Mouse (Mus musculus): ENCODE measurements at regions not wholly inside any gene's neighbourhood (a gene's known extent, or its start where the extent isn't known, plus 50 kb on each side); places are given as distances from the start of the nearest gene placed in this dataset.

GRCm38 (mm10) chr5:102257104-102257503 lies 187.4 kb upstream of the Wdfy3 start:
- Histone ChIP-seq H3K27me3 (ENCODE audit: control insufficient read depth, insufficient read depth, low read length) (no peaks in the 10 kb centered on the region), H3K4me3 (ENCODE audit: low read depth, low read length) (no peak overlapping the region), H3K36me3 (ENCODE audit: control insufficient read depth, insufficient read depth, low read length) (no peaks in the 10 kb centered on the region), H3K9me3 (ENCODE audit: control insufficient read depth, low read length) (no peaks in the 10 kb centered on the region), H3K27ac (ENCODE audit: low read depth, low read length) (no peak overlapping the region), H3K4me1 (replicated peaks; ENCODE audit: control insufficient read depth, insufficient read depth, low read length) (no peaks in the 10 kb centered on the region), H3K4me2 (replicated peaks; ENCODE audit: low read depth, low read length) (no peak overlapping the region), H3K9ac (ENCODE audit: low read depth, low read length) (no peak overlapping the region)
- DNase-seq (ENCODE audit: low spot score) (no peak), ATAC-seq (ENCODE audit: low FRiP score) (no peak)
- 98% methylated on average over 2 of the region's 2 CpGs for whole genome bisulfite sequencing

DNA sequence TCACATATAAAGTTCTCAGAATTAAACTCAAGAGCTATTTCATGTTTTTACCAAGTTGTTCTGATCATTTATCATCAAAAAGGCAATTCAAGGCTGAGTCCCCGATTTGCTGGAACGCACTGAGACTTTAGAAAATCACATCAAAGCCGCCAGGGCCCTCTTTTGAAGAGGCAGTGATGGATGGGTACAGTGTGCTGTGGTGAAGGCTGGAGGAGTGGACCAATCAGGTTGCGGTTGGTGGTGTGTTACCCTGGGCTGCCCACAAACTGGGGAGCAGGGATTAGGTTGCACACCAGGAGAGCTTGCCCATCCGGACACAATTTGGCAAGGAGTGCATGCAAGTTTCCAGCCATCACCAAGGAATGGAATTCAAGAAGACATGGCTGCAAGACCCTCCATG lies 191.9 kb upstream of the Wdfy3 start:
- no peak overlapping the region for H3K27ac ChIP-seq (ENCODE audit: low read depth, low read length)
- ATAC-seq (ENCODE audit: low FRiP score) (no peak), DNase-seq (ENCODE audit: low spot score) (no peak)
- no peak overlapping the region for H3K4me3 ChIP-seq (ENCODE audit: low read depth, low read length)
- H3K9ac ChIP-seq (ENCODE audit: low read depth, low read length) = no peak overlapping the region
- H3K36me3 ChIP-seq (ENCODE audit: control insufficient read depth, insufficient read depth, low read length) = no peaks in the 10 kb centered on the region
- no peak overlapping the region for H3K4me2 ChIP-seq (replicated peaks; ENCODE audit: low read depth, low read length)
- H3K9me3 ChIP-seq (ENCODE audit: control insufficient read depth, low read length) = no peaks in the 10 kb centered on the region
- WGBS = 79% methylated on average over 5 of the region's 5 CpGs
- no peaks in the 10 kb centered on the region for H3K27me3 ChIP-seq (ENCODE audit: control insufficient read depth, insufficient read depth, low read length)
- H3K4me1 ChIP-seq (replicated peaks; ENCODE audit: control insufficient read depth, insufficient read depth, low read length) = no peaks in the 10 kb centered on the region

DNA sequence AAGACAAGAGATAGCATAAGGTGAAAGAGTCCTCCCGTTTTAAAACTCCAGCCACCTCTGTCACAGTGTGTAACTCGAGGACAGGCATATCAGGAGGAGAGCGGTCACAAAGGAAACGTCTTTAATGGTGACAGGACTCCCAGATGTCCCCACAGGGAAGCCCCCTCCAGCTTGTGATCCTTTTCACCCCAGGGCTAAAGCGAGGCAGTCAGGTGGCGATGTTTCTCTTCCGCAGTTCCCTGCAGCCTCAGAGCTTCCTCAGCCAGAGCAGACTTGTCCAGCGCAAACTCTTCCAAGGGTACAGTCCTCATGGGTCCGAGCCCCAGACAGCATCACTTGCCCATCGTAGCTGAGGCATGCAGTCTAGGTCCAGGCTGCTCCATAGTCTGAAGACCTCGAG lies 196.7 kb upstream of the Wdfy3 start:
- Histone ChIP-seq H3K4me1 (replicated peaks; ENCODE audit: control insufficient read depth, insufficient read depth, low read length) (no peaks in the 10 kb centered on the region), H3K4me3 (ENCODE audit: low read depth, low read length) (no peak overlapping the region), H3K27ac (ENCODE audit: low read depth, low read length) (no peak overlapping the region), H3K27me3 (ENCODE audit: control insufficient read depth, insufficient read depth, low read length) (no peaks in the 10 kb centered on the region), H3K9me3 (ENCODE audit: control insufficient read depth, low read length) (no peaks in the 10 kb centered on the region), H3K36me3 (ENCODE audit: control insufficient read depth, insufficient read depth, low read length) (no peaks in the 10 kb centered on the region), H3K9ac (ENCODE audit: low read depth, low read length) (no peak overlapping the region), H3K4me2 (replicated peaks; ENCODE audit: low read depth, low read length) (no peak overlapping the region)
- DNase-seq (ENCODE audit: low spot score) (no peak), ATAC-seq (ENCODE audit: low FRiP score) (no peak)
- WGBS = 54% methylated on average over 11 of the region's 11 CpGs

DNA sequence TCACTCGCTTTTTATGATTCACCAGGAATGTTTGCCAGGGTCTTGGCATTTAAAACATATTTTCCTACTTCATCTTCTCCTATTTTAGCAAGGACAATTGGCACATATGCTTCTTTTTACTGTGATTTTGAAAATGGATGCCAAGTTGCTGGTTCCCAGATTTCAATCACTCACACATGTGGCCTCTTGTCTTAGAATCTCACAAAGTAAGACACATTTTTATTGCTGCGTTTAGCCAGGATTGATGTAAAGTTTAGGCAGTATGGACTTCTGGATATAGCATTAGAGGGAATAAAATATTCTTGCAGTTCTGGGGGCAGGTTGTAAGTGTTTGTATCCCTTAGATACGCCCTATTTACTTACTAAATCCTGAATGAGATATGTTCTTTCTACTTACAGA lies 197.4 kb upstream of the Wdfy3 start:
- H3K36me3 ChIP-seq (ENCODE audit: control insufficient read depth, insufficient read depth, low read length) = no peaks in the 10 kb centered on the region
- no peaks in the 10 kb centered on the region for H3K9me3 ChIP-seq (ENCODE audit: control insufficient read depth, low read length)
- no peak overlapping the region for H3K4me3 ChIP-seq (ENCODE audit: low read depth, low read length)
- no peak for ATAC-seq (ENCODE audit: low FRiP score)
- H3K27me3 ChIP-seq (ENCODE audit: control insufficient read depth, insufficient read depth, low read length) = no peaks in the 10 kb centered on the region
- no peaks in the 10 kb centered on the region for H3K4me1 ChIP-seq (replicated peaks; ENCODE audit: control insufficient read depth, insufficient read depth, low read length)
- no peak for DNase-seq (ENCODE audit: low spot score)
- no peak overlapping the region for H3K27ac ChIP-seq (ENCODE audit: low read depth, low read length)
- no peak overlapping the region for H3K4me2 ChIP-seq (replicated peaks; ENCODE audit: low read depth, low read length)
- 85% methylated on average over 3 of the region's 3 CpGs for WGBS
- no peak overlapping the region for H3K9ac ChIP-seq (ENCODE audit: low read depth, low read length)

DNA sequence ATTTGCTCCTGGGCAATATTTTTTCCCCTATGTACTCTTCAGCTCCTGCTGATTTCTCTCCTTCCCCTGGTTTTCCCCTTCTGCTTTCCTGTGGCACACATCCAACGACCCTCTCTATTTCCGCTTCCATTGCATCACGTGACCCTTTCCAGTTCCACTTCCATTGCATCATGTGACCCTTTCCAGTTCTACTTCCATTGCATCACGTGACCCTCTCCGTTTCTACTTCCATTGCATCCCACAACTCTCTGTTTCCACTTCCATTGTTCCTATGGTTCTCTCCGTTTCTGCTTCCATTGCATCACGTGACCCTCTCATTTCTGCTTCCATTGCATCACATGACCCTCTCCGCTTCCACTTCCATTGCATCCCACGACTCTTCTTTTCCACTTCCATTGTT lies 199.5 kb upstream of the Wdfy3 start:
- WGBS = 90% methylated on average over 9 of the region's 9 CpGs

GRCm38 (mm10) chr5:102275621-102276020 lies 205.6 kb upstream of the Arhgap24 start:
- Histone ChIP-seq H3K27me3 (ENCODE audit: control insufficient read depth, insufficient read depth, low read length) (no peaks in the 10 kb centered on the region), H3K27ac (ENCODE audit: low read depth, low read length) (no peak overlapping the region), H3K4me1 (replicated peaks; ENCODE audit: control insufficient read depth, insufficient read depth, low read length) (no peaks in the 10 kb centered on the region), H3K4me3 (ENCODE audit: low read depth, low read length) (no peak overlapping the region), H3K9ac (ENCODE audit: low read depth, low read length) (no peak overlapping the region), H3K4me2 (replicated peaks; ENCODE audit: low read depth, low read length) (no peak overlapping the region), H3K9me3 (ENCODE audit: control insufficient read depth, low read length) (no peaks in the 10 kb centered on the region), H3K36me3 (ENCODE audit: control insufficient read depth, insufficient read depth, low read length) (no peaks in the 10 kb centered on the region)
- 91% methylated on average over 3 of the region's 3 CpGs for WGBS
- ATAC-seq (ENCODE audit: low FRiP score) = no peak
- no peak for DNase-seq (ENCODE audit: low spot score)

More for the DNA sequence above, 199.5 kb upstream of the Wdfy3 start:
- no peak overlapping the region for H3K27ac ChIP-seq (ENCODE audit: low read depth, low read length)
- no peaks in the 10 kb centered on the region for H3K36me3 ChIP-seq (ENCODE audit: control insufficient read depth, insufficient read depth, low read length)
- H3K9me3 ChIP-seq (ENCODE audit: control insufficient read depth, low read length) = no peaks in the 10 kb centered on the region
- no peaks in the 10 kb centered on the region for H3K4me1 ChIP-seq (replicated peaks; ENCODE audit: control insufficient read depth, insufficient read depth, low read length)
- H3K9ac ChIP-seq (ENCODE audit: low read depth, low read length) = no peak overlapping the region
- ATAC-seq (ENCODE audit: low FRiP score) (no peak), DNase-seq (ENCODE audit: low spot score) (no peak)
- no peak overlapping the region for H3K4me3 ChIP-seq (ENCODE audit: low read depth, low read length)
- H3K4me2 ChIP-seq (replicated peaks; ENCODE audit: low read depth, low read length) = no peak overlapping the region
- no peaks in the 10 kb centered on the region for H3K27me3 ChIP-seq (ENCODE audit: control insufficient read depth, insufficient read depth, low read length)

- H3K4me3 ChIP-seq (ENCODE audit: low read depth, low read length) = no peak overlapping the region
- no peaks in the 10 kb centered on the region for H3K36me3 ChIP-seq (ENCODE audit: control insufficient read depth, insufficient read depth, low read length)
- no peaks in the 10 kb centered on the region for H3K9me3 ChIP-seq (ENCODE audit: control insufficient read depth, low read length)
- no peaks in the 10 kb centered on the region for H3K27me3 ChIP-seq (ENCODE audit: control insufficient read depth, insufficient read depth, low read length)
- H3K4me2 ChIP-seq (replicated peaks; ENCODE audit: low read depth, low read length) = no peak overlapping the region
- no peaks in the 10 kb centered on the region for H3K4me1 ChIP-seq (replicated peaks; ENCODE audit: control insufficient read depth, insufficient read depth, low read length)
- no peak overlapping the region for H3K27ac ChIP-seq (ENCODE audit: low read depth, low read length)
- WGBS = 89% methylated on average over 4 of the region's 4 CpGs
- DNase-seq (ENCODE audit: low spot score) = no peak
- no peak overlapping the region for H3K9ac ChIP-seq (ENCODE audit: low read depth, low read length)
- ATAC-seq (ENCODE audit: low FRiP score) = no peak
Measured at GRCm38 (mm10) chr5:102287131-102287530, 194.1 kb upstream of the Arhgap24 start.

DNA sequence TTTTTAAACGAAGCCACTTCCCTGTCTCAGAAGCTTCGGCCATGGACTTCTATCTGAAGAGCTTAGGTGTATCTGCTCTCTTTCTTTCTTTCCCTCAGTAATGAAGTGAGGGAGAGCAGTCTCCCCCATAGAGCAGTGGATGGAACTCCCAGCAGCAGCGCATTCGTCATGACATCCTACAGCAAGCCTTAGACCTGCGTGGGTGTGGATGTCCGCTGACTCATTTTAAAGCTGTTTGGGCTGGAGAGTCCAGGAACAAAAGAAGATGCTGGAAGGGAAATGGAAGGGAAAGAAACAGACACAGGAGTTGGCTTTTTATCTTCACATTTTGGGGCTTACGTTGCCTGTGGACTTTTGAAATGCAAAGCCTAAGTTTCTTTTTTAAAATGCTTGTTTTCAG lies 190.3 kb upstream of the Arhgap24 start:
- H3K9ac ChIP-seq (ENCODE audit: low read depth, low read length) = no peak overlapping the region
- ATAC-seq (ENCODE audit: low FRiP score) (no peak), DNase-seq (ENCODE audit: low spot score) (no peak)
- no peak overlapping the region for H3K27ac ChIP-seq (ENCODE audit: low read depth, low read length)
- H3K36me3 ChIP-seq (ENCODE audit: control insufficient read depth, insufficient read depth, low read length) = no peaks in the 10 kb centered on the region
- no peaks in the 10 kb centered on the region for H3K4me1 ChIP-seq (replicated peaks; ENCODE audit: control insufficient read depth, insufficient read depth, low read length)
- H3K9me3 ChIP-seq (ENCODE audit: control insufficient read depth, low read length) = no peaks in the 10 kb centered on the region
- H3K4me3 ChIP-seq (ENCODE audit: low read depth, low read length) = no peak overlapping the region
- no peaks in the 10 kb centered on the region for H3K27me3 ChIP-seq (ENCODE audit: control insufficient read depth, insufficient read depth, low read length)
- 84% methylated on average over 7 of the region's 7 CpGs for WGBS
- no peak overlapping the region for H3K4me2 ChIP-seq (replicated peaks; ENCODE audit: low read depth, low read length)

DNA sequence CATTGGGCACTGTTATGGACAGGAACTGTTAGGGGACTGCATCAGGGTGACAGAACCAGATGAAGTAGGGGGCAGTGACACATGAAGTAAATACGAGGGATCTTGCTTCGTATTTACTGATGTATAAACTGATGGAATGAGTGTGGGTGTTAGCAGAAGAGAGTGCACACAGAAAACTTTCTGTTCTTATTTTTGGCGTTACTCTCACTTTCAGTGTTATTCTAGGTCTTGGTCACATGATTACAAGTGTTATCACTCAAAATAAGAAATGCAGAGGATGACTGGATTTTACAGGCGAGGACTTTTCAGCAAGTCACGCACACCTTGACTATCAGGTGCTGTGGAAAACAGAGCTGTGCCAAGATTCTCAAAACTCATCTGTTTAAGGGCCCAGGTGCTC lies 185.6 kb upstream of the Arhgap24 start:
- no peak overlapping the region for H3K27ac ChIP-seq (ENCODE audit: low read depth, low read length)
- whole genome bisulfite sequencing = 90% methylated on average over 5 of the region's 5 CpGs
- no peak overlapping the region for H3K4me3 ChIP-seq (ENCODE audit: low read depth, low read length)
- H3K27me3 ChIP-seq (ENCODE audit: control insufficient read depth, insufficient read depth, low read length) = no peaks in the 10 kb centered on the region
- H3K36me3 ChIP-seq (ENCODE audit: control insufficient read depth, insufficient read depth, low read length) = no peaks in the 10 kb centered on the region
- DNase-seq (ENCODE audit: low spot score) (no peak), ATAC-seq (ENCODE audit: low FRiP score) (no peak)
- H3K9ac ChIP-seq (ENCODE audit: low read depth, low read length) = no peak overlapping the region
- no peak overlapping the region for H3K4me2 ChIP-seq (replicated peaks; ENCODE audit: low read depth, low read length)
- H3K4me1 ChIP-seq (replicated peaks; ENCODE audit: control insufficient read depth, insufficient read depth, low read length) = no peaks in the 10 kb centered on the region
- H3K9me3 ChIP-seq (ENCODE audit: control insufficient read depth, low read length) = no peaks in the 10 kb centered on the region
